Mouse (Mus musculus) mouse trophoblast stem cell (cell line): Measurements from ENCODE around the gene Theg.

Experiments
- in situ Hi-C, 2 experiments: fragments of 300-500 bp; cut with MseI, MboI; formaldehyde crosslinking; loops; 2 replicates in 1 of 2; 3 replicates in 1 of 2; pipeline ENCODE4 v1.15.1; 2025

Theg gene

DNA sequence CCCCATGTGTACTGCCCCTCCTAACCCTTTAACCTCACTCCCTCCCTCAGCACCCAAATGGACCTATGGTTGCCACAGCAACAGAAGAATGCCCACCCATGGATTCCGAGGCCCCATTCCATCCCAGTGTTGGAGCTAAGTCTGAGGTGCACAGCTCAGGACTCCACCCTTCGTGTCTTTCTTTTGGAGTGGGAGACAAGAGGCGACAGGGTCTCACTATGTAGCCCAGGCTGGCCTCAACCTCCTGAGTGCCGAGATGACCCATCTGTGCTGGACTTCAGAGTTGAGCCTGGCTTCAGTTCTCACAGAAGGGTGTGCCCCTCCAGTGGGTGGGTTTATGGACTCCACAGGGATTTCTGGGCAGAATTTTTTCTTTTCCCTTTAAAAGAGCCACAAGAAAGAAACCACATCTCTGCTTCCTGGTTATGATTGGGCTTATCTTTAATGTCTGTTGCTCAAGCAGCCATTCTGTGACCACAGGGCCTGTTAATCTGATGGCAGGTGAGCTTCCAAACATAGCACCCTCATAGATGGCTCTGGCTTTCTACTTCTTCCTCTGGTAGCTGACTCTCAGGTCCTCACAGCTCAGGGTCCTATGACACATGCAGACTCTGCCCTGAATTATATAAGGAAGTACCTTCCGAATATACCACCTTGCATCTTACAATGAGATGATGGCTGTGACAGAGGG lies at the start of gene Theg:
Gene Theg, minus strand, starts transcription at position 271 of the 691 bp plus-strand sequence.
- in situ Hi-C loops = no loop called here

DNA sequence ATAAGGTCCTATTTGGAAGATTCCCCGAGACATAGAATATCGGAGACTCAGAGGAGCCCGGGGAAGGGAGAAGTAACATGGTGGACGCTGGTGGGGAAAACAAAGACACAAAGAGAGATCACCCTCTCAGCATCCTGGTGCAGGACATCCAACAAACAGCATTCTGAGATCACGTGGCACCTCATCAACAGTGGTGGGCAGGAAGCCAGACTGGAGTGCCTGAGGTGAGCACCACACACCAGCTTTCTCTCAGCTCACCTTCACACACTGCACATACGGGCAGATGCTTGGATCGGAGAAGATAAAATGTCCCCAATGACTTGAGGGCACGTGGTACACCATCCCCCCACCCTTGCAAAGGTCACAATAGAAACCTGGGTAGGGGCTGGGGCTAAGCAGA lies 49.2 kb upstream of the Theg start:
- in situ Hi-C loops = no loop called here

DNA sequence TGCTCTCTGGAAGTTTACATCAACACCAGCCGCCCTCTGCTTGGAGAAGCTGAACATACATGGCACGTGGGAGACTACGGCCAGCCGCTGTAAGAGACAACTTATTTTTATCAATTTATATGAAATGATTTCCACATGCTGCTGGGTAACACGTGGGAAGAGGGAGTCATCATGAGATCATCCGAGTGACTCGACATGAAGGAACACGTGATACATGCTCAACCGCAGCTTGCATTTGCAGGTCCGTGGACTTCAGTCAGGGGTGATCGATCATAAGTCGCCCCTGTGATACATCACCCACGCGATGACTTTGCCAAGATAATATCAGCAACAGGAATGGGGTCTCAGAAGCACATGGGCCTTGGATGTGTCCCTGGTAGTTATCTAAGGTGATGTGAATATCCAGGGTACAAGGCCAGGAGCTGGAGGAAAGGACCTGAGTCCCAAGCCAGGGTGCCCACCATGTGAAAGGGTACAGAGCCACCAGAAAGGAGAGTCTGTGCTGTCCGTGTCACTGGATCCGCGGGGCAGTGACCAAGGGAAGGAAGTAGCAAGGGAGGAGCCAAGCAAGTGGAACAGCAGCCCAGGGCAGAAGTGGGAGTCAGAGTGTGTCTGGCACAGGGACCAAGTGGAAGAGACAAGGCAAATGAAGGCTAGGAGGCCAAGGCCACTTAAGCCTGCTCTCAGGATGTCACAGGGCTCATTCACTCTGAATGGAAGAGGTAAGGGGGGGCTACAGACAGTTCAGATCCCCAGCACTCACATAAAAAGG lies 46.1 kb upstream of the Theg start:
- in situ Hi-C loops = no loop called here

DNA sequence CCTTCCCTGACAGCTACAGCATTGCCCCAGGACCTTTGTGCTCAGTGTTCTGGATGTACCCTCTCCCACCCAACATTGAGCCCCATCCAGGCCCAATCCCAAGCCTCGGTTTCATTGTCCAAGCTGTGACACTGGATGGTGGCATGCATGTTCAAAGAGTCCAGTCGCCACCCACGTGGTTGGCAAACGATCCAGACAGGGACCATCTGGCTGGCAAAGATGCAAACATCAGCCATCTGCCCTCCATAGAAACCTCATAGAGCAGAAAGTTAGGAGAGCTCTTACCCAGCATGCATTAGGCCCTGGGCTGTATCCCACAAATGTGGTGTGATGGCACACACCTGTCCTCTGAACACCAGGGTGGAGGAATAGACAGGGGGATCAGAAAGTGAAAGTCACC lies 44.3 kb upstream of the Theg start:
- in situ Hi-C loops = no loop called here

DNA sequence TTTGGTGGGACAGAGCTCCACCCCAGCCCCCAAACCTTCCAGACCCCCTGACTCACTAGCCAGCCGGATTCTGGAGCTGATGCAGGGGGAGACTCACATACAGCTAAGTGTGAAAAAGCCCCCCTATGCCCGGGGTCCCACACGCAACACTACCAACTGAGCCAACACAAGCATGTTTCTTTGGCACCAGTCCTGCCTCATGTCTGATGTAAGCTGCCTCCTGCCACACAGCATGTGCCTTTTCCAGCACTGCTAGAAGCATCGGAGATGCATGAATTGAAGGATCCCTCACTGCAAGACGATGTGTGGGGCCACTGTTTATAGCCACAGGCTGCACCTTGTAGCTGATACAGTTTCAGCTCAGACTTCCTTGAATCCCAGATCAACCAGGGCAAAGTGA lies 41.2 kb upstream of the Theg start:
- in situ Hi-C loops = no loop called here

DNA sequence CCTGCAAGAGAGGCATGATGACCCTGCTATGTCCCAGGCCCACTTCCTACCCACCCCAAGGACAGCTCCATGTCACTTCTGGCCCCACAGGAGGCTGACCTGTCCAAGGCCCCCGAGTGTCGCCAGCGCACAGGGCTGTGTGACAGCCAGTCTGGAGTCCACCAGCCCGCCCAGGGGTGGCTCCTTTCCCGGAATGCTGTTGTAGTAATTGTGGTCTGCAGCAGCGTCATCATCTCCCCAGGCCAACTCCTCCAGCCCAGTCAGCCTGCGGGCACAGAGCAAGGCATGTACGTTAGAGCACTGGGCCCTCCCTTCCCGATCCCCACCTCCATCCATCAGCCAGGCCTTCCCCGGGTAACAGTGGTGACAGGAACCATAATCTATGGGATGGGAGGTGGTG lies 39.0 kb upstream of the Theg start:
- in situ Hi-C loops = no loop called here

DNA sequence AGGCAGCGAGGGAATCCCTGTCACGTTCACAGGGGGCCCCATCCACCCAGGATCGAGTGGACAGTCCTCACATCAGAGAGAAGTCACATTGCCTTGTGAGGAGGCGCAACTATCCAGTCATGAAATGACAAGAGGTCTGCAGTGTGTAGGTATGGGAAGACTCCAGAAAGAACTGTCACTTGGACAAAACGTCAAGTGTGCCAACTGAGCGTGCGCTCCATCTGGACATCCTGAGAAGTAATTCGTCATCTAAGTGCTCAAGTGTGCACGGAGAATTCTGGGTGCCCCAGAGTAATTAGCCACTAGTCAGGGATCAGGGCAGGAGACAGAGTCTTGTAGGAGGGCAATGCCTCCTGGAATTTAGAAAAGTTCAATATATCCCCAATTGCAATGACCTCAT lies 38.3 kb upstream of the Theg start:
- in situ Hi-C loops = no loop called here

DNA sequence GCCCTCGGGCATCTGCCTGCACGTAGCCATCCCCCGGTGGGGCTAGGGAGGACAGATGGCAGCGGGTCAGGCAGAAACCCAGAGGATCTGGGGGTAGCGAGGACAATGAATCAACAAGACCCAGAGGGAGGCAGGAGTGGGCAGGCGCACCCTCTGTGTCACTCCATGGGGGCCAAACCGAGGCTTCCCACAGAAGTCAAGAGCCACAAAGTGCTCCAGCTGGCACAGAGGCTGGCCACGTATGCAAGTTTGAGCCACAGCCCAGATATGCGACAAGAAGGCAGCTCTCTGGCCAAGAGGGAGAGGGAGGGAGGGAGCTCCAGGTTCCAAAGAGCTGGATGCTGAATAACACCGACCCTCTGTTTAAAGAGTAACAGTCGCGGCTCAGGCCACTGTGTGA lies 36.8 kb upstream of the Theg start:
- in situ Hi-C loops = no loop called here

DNA sequence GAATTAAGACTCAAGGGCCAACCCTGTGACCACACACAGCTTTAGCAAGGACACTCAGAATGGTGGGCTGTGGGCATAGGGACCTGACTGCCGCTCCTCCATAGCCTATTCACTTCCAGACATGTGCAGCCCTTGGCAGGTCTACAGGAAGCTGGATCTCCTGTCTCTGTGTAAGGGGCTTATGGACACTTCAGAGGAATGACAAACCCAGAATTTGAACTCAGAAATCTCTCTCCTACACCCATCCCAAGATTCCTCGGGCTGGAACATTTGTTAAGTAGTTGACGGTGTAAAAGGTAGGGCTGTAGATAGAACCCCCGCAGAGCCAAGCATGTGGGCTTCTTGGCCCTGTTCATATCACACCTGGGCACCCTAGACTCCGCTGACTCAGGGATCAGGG lies 29.2 kb upstream of the Theg start:
- in situ Hi-C loops = no loop called here

DNA sequence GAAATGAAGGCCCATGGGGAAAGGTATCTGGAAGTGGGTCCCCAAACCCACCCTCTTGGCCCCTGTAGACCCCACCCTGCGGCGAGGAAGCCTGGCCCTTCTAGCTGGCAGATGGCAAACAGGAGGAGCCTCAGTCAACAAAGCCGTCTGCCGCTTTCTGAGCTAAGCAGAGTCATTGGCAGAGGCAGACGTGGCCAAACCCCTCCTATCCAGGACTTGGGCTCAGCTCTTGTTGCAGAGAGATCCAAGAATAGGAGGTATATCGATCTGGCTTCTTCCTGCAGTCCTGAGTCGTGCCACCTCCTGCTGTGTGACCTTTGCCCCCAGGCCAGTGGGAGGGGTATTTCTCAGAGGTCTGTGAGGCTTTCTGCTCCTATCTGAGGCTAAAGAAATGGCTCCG lies 28.7 kb upstream of the Theg start:
- in situ Hi-C loops = no loop called here

DNA sequence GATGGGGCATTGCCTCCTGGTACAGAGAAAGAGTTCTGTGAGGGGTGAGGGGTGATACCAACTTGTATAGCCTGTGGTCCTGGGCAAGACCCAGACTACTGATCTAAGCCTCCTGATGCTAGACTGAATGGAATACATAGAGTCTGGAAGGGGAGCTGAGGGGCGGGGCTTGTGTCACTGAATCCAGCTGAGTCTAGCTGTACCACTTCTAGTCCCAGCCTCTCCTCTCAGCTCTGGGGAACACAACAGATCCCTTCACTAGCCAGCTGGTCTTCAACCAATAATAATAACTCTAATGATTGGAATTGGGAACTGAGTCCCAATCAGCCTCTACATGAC lies 27.1 kb upstream of the Theg start:
- in situ Hi-C loops = no loop called here

DNA sequence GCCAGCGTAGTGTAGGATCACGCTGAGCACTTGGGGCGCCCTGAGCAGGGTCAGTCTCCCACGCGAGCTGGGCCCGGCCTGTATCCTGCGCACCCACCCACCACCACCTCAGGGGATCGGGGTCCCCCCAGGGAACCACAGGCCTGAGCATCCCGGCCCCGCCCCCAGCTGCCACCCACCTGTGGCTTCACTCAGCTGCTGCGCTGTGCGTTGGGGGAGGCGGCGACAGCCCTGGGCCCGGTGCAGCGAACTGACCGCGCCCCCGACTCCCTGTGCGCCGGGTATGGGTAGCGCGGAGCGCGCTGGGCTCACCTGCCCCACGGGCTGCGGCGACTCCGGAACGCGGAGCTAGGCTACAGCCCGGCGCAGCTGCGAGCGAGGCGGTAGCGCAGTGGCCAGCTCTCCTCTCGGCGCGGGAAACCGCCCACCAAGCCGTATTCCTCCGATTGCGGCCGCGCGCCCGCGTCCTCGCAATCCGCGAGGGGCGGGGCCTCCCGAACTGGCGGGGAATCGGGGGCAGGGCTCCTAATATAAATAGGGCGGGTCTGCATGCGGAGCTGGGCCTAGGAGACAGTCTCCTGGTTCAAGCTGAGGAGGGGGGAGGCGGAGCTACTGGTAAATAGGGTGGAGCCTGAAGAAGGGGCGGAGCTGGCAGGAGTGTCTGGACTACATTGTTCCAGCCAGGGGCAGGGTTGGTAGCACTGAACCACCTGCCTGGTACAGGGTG lies 26.6 kb upstream of the Theg start, which contains the start of gene C2cd4c:
Gene C2cd4c, minus strand, starts transcription at position 448 of the 727 bp plus-strand sequence.
- in situ Hi-C loops = no loop called here

DNA sequence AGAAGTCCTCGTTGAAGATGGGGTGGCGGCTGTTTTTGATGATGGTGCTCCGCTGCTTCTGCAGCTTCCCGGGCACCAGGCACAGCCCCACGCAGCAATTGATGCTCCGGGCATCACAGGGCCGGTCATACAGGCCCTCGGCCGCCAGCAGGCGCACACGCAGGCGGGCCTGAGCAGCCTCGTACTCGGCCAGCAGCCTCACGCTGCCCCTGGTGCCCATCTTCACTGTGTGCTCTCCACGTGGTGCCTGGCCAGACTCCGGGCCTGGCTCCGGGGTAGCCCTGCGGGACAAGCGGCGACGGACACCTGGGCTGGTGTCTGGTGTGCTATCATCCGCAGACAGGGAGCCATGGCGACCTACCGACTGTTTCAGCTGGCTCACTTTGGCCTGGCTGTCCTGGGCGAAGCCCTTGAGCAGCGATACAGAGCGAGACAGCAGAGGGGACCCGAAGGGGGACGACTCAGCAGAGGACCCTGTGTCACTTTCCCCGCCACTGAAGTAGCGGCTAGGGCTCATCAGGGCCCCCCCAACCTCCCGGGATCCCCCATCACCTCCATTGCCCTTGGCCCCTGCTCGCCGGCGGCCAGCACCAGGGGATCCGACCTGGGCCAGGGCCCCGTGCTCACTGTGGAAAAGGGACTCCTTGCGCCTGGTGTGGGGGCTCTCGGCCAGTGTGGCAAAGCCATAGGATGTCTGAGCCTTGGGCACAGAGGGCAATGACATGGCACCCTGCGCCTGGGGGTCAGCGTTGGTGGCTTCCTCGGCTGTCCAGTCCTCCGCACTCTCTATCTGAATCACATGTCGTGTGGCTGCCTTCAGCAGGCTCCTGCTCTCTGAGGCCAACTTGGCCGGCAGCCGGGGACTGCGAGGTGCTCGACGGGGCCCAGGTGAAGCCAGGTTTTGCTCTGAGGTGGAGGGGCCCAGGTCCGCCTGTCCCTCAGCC lies 25.3 kb upstream of the Theg start:
- in situ Hi-C loops = no loop called here

DNA sequence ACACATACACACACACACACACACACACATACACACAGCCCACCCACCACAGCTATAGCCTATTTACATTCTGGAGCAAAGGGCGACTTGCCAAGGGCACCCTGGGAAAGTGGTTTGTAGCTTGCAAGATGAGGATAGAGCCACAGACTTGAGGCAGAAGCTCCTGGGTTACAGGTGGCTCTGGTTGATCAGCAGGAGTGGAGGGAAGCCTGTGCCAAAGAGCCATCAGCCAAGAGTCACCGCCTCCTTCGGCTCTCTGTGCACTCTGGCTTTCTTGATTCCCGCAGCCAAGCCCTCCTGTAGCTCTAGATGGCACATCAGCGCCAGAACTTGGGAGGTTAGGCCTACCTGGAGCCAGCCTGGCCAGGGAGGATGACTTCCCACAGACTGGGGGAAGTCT lies 24.2 kb upstream of the Theg start:
- in situ Hi-C loops = no loop called here

DNA sequence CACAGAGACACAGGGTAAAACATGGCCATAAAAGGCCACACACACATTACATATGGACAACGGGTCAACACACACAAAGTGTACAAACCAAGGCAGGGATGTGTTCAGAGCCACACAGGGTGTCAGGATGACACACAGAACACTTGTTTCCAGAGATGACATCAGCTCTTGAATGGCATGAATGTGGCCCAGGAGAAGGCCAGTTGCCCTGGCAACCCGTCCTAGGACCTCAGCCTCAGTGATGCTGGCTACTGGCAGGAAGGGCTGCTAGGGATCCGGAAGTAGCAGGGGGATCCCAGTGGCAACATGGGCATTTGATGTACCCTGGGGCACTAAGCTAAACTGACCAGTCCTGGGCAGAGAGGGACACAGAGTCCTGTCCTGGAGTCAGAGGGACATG lies 22.1 kb upstream of the Theg start:
- in situ Hi-C loops = no loop called here

DNA sequence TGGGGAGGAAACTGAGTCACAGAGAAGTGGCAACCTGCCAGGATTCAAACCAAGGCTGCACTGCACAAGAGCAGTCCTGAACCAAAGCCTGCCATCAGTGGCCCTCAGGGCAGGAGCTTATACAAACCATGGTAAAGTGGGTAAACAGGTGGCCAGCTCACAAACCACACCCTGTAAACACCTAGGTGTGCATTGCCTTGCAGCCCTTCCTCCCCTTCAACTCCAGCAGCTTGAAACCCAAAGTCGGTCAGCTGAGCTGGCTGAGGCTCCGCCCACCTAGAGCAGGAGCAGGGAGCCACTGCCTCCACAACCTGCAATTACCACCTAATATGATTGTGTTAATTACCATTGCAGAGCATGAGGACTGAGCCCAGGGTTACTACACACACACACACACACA lies 20.8 kb upstream of the Theg start:
- in situ Hi-C loops = no loop called here

DNA sequence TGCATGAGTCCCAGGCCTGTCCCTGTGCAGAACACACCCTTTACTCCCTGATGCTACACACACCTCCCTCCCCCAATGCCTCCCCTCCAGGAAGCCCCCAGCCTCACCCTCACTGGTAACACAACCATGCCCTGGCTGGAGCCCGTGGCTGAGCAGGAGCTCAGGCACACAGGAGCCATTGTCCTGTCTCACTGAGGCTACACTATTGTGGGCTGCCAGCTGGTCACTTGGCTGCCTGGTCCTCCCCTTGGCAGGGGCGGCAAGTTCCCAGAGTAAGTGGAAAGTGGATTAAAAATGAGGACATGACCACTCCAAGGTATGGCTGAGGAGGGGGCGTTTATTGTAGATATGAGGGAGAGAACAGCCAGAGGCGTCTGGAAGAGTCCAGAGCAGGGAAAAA lies 19.4 kb upstream of the Theg start:
- in situ Hi-C loops = no loop called here

DNA sequence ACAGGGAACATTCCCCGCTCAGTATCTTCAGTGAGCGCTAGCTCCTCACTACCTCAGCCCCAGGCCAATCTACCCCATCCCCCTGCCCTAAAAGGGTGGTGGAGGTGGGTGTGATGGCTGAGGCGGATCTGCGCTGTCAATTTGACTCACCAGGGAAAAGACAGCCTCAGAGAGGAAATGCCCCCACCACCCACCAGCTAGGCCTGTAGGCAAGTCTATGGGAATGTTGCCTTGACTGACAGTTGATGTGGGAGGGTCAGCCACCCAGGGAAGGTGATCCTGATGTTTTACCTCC lies 10.8 kb upstream of the Theg start:
- in situ Hi-C loops = loop anchor here (5.0 kb wide), 2 partner anchors 49 to 54 kb away; partner anchors contain the start of gene Odf3l2 (in 1 of the 2)

DNA sequence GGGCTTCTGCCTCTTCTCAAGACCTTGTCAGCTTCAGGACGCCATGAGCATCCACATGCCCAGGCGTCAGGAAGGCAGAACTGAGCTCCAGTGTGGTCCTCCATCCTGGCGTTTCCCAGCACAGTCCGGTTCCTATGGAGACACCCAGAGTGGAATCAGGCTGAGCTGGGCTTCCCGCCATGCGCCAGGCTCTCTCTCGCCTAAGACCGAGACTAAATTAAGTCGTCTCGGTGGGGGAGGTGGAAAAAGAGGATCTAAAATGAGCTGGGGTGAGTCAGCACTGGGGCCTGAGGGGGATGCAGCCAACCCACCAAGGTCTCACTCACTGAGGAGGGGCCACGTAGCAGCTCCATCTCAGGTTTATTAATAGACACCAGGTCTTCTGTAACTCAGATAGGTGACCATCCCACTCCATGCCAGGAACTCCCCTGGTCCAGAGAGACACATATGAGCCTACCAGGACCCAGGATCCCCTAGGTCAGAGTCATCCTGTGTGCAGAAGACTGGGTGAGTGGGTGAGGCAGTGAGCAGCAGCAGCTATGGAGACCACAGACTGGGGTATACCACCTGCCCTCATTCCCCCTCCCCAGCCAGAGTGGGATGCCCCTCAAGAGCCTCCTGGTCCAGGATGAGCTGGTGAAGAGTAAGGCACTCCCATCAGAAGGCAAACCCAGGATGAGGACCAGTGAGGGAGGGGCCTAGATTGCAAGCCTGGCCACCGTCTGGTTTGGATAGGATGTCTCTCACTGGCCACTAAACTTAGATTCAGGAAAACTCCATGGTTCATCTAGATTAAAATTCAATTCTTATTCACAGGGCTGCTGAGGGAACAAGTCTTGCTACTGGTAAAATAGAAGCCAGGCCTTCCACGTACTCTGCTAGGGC lies 10.2 kb upstream of the Theg start:
- in situ Hi-C loops = loop anchor here (5.0 kb wide), 2 partner anchors 50 to 55 kb away; partner anchors contain the start of gene Odf3l2 (in 1 of the 2)

DNA sequence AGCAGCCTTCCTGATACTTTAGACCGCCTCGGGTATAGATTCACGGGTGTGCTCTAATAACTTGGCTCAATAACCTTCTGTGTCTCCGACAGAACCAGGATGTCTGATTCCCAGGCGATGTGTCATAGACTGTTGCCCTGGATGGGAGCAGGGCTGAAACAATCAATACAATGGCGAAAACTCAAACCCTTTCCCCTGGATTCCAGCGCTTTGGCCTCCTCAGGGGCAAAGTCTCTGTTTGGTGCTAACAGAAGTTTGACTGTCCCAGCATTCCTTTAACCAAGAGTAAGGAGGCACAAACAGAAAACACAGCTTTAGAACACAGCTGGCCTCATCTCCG lies 8.4 kb upstream of the Theg start:
- in situ Hi-C loops = loop anchor here (5.0 kb wide), 2 partner anchors 52 to 57 kb away; partner anchors contain the start of gene Odf3l2 (in 1 of the 2)
